Mouse (Mus musculus) adipocyte (in vitro differentiated cells): ENCODE measurements around the gene 2310034C09Rik.
"Not testable (repeated sequence)": the region's sequence is repeated elsewhere in the genome, so short reads cannot be mapped to it uniquely, and the experiment has no call there.

Experiments
- DNase-seq: peaks from one replicate; pipeline ENCODE4 v3.0.0-alpha.2; 2016; ENCODE audit warnings: low spot score

2310034C09Rik gene

DNA sequence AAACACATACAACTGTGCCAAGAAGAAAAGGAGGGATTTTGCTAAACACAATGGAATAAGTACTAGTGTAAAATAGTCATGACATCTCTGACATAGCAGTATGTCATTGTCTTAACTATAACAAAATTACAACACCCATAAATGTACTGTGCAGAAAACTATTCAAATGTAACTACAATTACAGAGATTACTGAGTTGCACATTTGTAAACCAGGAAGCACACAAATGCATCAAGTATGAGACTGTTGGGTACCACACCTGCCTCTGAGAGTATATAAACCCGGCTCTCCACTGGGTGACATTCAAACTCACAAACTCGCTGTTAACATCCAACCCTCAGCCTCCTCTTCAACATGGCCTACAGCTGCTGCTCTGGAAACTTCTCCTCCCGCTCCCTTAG is at the start of gene 2310034C09Rik:
Gene 2310034C09Rik, plus strand, starts transcription at position 301 of the 400 bp plus-strand sequence.
- not testable (repeated sequence) for DNase-seq

GRCm38 (mm10) chr16:88710757-88711156 is 47.9 kb upstream of the 2310034C09Rik start:
- no peak for DNase-seq

DNA sequence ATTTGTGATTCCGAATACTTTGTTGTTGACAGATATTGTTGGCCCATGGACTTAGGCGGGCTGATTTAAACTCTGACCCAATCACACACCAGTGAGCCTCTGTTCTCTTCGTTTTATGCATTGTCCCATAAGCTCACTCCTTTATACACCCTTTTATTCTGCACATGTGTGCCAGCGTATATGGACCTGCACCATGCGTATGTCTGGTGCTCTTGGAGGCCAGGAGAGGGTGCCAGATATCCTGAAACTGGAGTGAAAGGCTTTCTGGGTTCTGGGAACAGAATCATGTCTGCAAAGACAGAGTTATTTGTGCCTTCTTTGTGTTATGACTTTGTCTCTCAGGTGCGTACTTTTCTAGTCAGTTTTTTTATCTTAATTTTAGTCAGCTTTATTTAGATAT is 47.4 kb upstream of the 2310034C09Rik start:
- no peak for DNase-seq

DNA sequence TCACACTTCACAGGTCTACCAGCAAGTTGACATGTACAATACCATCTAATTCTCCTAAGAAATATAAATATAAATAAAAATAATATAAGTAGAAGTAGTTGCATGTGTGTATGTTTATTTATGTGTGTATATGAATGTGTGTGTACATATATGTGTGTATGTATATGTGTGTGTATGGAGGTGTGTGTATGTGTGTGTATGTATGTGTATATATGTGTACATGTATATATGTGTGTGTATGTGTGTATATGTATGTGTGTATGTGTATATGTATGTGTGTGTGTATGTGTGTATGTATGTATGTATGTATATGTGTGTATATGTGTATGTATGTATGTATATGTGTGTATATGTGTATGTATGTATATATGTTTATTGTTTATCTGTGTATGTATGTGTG is 42.1 kb upstream of the 2310034C09Rik start:
- DNase-seq, result no peak

GRCm38 (mm10) chr16:88720031-88720430 is 38.6 kb upstream of the 2310034C09Rik start:
- no peak for DNase-seq

GRCm38 (mm10) chr16:88728812-88729275 is 29.8 kb upstream of the 2310034C09Rik start, which contains the start of gene Krtap13-1:
Gene Krtap13-1 (plus strand): TSS chr16:88728862.
- no peak for DNase-seq

GRCm38 (mm10) chr16:88735391-88735790 is 23.3 kb upstream of the 2310034C09Rik start:
- DNase-seq, result no peak

DNA sequence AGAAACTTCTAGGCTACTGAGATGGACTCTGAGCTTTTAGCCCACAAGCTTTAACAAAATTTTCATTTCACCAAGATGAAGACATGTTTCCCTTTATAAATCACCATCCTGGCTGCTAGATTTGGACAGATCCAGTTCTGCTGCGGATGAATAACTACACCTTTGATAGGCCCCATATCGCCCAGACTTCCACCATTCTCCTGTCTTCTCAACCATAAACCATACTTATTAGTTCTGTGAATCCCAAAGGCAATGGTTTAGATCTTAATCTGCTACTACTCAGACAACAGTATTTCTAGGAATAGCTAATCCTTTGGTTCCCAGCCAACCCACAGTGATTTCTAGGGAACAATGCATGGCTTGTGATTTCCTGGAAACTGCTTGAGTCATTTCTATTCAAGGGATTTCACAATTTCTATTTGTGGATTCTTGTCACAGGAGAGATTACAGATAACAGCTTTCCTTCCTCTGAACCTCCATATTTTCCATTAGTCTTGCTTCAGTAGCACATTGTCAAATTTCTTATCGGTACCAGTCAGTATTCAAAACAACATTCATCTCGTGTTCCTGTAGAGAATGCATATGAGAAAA is 13.8 kb upstream of the 2310034C09Rik start:
- no peak for DNase-seq

GRCm38 (mm10) chr16:88747943-88748342 is 10.7 kb upstream of the 2310034C09Rik start:
- no peak for DNase-seq

DNA sequence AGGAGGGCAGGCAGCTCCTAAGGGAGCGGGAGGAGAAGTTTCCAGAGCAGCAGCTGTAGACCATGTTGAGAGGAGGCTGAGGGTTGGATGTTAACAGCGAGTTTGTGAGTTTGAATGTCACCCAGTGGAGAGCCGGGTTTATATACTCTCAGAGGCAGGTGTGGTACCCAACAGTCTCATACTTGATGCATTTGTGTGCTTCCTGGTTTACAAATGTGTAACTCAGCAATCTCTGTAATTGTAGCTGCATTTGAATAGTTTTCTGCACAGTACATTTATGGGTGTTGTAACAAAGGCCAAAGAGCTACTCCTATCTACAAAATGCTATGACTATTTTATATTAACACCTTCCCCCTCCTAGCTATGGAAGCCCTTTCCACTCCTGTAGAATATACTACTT is 7.1 kb upstream of the 2310034C09Rik start, which contains the start of gene Krtap13:
Gene Krtap13, minus strand, starts transcription at position 101 of the 400 bp plus-strand sequence.
- not testable (repeated sequence) for DNase-seq

DNA sequence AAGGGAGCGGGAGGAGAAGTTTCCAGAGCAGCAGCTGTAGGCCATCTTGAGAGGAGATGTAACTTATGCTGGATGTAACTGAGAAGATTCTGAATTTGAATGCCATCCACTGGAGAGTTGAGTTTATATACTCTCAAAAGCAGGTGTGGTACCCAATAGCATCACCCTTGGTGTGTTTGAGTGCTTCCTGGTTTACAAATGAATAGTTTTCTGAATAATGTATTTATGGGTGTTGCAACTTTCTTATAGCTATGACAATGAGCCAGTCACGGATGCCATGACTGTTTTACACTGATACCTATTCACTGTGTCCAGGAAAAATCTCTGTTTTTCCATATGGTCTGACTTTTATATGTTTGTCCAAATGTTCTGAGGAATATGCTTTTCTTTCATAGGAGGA is 15.5 kb downstream of the 2310034C09Rik start, which contains the start of gene 2310057N15Rik:
Gene 2310057N15Rik, minus strand, starts transcription at position 101 of the 400 bp plus-strand sequence.
- no peak for DNase-seq

- DNase-seq, result no peak
These were observed 18.9 kb downstream of the 2310034C09Rik start, which contains the start of gene Gm5965 for GRCm38 (mm10) chr16:88777596-88777995. Gene Gm5965 (plus strand): TSS chr16:88777896.

DNA sequence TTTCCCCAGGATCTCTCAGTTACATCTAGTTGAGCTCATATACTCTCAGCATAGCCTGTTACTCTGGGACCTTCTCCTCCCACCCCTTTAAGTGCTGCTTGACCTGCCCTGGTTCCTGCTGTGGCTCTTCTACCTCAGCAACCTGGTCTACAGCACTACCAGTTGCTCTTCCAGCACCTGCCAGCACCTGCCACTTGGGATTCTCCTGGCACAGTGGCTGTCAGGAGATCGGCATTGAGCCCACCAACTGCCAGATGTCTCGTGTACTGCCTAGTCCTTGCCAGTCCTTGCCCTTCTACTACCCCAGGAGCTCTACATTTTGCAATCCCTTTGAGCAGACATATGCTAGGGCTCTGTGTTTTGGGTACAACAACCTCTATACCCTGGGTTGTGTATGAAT is 28.1 kb downstream of the 2310034C09Rik start:
- no peak for DNase-seq
